Mouse (Mus musculus) heart, embryonic 15.5 days (tissue): Measurements from ENCODE around the gene Cdhr3. TPM values are rescaled to one million over a fixed set of nuclear protein-coding genes. Genes with fewer than 3 reads are reported as not detected.

Source experiments
- ATAC-seq: fragments of 200-750 bp; cut with Nextera tagmentation; replicated peaks from 2 replicates; pipeline ENCODE4 v1.8.0; 2017; ENCODE audit warnings: low read depth, moderate TSS enrichment; ENCODE audit not compliant: insufficient number of reproducible peaks, insufficient read depth, low FRiP score
- H3K27ac ChIP-seq: fragments of 300-500 bp; sonication (generic); 2 replicates; pipeline ENCODE4 v1.5.1; 2015; ENCODE audit warnings: mild to moderate bottlenecking, inconsistent platforms
- H3K27me3 ChIP-seq: fragments of 300-500 bp; sonication (generic); 2 replicates; pipeline ENCODE4 v1.6.1; 2015; ENCODE audit warnings: inconsistent platforms
- H3K36me3 ChIP-seq: fragments of 300-500 bp; sonication (generic); 2 replicates; pipeline ENCODE4 v1.6.1; 2015; ENCODE audit warnings: mild to moderate bottlenecking, inconsistent platforms
- H3K4me1 ChIP-seq: fragments of 300-500 bp; sonication (generic); replicated peaks from 2 replicates; pipeline ENCODE4 v1.6.1; 2015; ENCODE audit warnings: inconsistent platforms
- H3K4me2 ChIP-seq: fragments of 300-500 bp; sonication (generic); 2 replicates; pipeline ENCODE4 v1.6.1; 2015; ENCODE audit warnings: inconsistent platforms, mild to moderate bottlenecking, moderate library complexity
- H3K4me3 ChIP-seq: fragments of 300-500 bp; sonication (generic); 2 replicates; pipeline ENCODE4 v1.5.1; 2015; ENCODE audit warnings: mild to moderate bottlenecking, inconsistent platforms
- H3K9ac ChIP-seq: fragments of 300-500 bp; sonication (generic); 2 replicates; pipeline ENCODE4 v1.6.1; 2015; ENCODE audit warnings: mild to moderate bottlenecking, inconsistent platforms
- H3K9me3 ChIP-seq: fragments of 300-500 bp; sonication (generic); replicated peaks from 2 replicates; pipeline ENCODE4 v1.6.1; 2016; ENCODE audit warnings: inconsistent platforms
- WGBS: fragments of 180-500 bp; shearing (Covaris S2); methylation state at CpG from one replicate; pipeline ENCODE4 v1.1.7; 2015; ENCODE audit warnings: mixed read lengths; 5-methylcytosine and 5-hydroxymethylcytosine counted together
- polyA plus RNA-seq: library from polyadenylated mRNA; unstranded; fragments of >200 nt; fragmentation: Nextera tagmentation; extraction: Ambion mirVana; gene quantifications from 2 replicates; pipeline ENCODE4 v1.2.1, GENCODE M21; 2015

The Cdhr3 gene
- polyA plus RNA-seq, 1 experiment from 2014 or later, result 0.37 TPM

GRCm38 (mm10) chr12:33110894-33111471 lies 18.3 kb upstream of the Cdhr3 start:
- 20% methylated on average over 14 of the region's 14 CpGs for WGBS
- Histone ChIP-seq H3K4me2 (peak overlapping the region; percentile 14), H3K27me3 (no peaks in the 10 kb centered on the region), H3K9me3 (no peaks in the 10 kb centered on the region), H3K4me1 (peaks cover 13% of the 10 kb centered on the region), H3K4me3 (no peak overlapping the region), H3K9ac (no peak overlapping the region), H3K27ac (peak overlapping the region; percentile 71), H3K36me3 (no peaks in the 10 kb centered on the region)
- no peak for ATAC-seq

DNA sequence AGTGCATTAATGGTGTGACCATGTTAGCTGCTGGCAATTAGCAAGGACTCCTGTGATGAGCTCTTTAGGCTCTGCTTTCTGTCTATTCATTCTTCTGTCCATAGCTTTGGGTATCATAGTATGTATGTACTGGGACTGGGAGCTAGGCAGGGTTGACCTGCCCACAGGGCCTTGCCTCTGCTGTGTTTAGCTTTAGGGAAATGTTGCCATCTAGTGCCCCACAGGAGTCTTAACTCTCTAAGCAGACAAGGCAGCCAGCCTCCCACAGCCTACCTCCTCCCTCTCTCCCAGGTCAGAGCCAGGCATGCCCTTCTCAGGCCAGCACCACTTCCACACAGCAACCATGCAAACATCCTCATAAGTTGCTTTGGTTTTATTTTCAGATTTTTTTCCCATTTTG lies 16.9 kb upstream of the Cdhr3 start:
- no peak overlapping the region for H3K4me2 ChIP-seq
- no peak overlapping the region for H3K27ac ChIP-seq
- H3K36me3 ChIP-seq, result no peaks in the 10 kb centered on the region
- no peak overlapping the region for H3K4me3 ChIP-seq
- H3K9me3 ChIP-seq, result no peaks in the 10 kb centered on the region
- peak; percentile 53; the same call in 1 of the 2 replicates for ATAC-seq
- H3K4me1 ChIP-seq, result peaks cover 15% of the 10 kb centered on the region
- H3K27me3 ChIP-seq, result no peaks in the 10 kb centered on the region
- no peak overlapping the region for H3K9ac ChIP-seq

DNA sequence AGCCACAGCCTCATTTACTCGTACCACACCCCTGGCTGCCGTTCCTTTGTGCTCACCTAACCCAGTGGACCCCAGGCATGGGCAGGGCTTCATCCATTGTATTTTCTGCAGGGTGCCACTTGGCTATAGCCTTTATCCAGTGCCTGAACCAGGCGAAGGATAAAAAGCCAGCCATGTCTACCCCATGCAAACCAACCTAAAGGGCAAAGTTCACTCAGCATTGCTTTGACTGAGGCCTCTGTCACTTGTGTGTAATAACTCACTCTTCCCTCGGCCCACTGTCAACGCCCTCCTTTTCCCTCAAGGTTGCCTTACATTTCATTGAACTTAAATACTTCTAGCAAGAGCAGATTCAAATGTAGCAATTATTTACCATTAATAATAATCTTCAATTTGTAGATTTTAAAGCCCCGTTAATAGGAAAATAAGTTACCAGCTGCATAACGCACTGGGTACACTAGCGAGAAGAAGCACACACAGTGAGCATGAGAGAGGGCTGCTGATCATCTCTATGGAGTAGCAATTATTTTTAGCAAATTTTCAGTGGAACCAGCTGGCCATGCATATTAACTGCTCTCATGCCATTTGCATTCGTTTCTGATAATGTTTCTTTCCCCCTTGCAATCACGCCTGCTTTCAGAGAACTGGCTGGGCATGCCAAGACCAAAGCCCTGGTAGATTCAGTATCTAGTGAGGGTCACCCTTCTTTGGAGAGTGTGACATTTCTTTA lies 13.9 kb upstream of the Cdhr3 start:
- WGBS, result 83% methylated on average over 10 of the region's 10 CpGs
- Histone ChIP-seq H3K27me3 (no peaks in the 10 kb centered on the region), H3K9ac (no peak overlapping the region), H3K27ac (no peak overlapping the region), H3K4me1 (peaks cover 13% of the 10 kb centered on the region), H3K36me3 (no peaks in the 10 kb centered on the region), H3K4me3 (no peak overlapping the region), H3K9me3 (no peaks in the 10 kb centered on the region), H3K4me2 (no peak overlapping the region)
- no peak for ATAC-seq

DNA sequence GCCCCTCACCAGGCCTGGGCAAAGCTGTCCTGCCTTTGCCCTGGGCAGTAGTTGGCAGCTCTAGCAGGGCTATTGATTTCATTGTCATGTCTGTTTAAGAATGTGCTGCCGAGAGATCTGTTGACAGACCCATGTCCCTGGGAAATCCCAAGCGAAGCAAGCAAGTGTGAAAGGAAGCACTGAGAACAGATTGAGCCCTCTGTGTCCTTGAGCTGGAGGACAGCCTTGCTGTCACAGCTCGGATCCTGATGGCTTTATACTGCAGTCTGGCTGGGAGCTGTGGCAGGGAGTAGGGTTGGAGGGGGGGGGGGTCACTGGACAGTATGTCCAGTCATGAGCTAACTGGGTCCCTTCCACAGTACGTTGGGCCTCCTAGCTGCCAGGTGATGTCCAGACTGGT lies 13.0 kb upstream of the Cdhr3 start:
- no peaks in the 10 kb centered on the region for H3K27me3 ChIP-seq
- H3K4me3 ChIP-seq, result no peak overlapping the region
- H3K4me2 ChIP-seq, result no peak overlapping the region
- WGBS, result 45% methylated on average over 4 of the region's 4 CpGs
- peaks cover 6% of the 10 kb centered on the region for H3K4me1 ChIP-seq
- no peaks in the 10 kb centered on the region for H3K9me3 ChIP-seq
- H3K27ac ChIP-seq, result no peak overlapping the region
- no peaks in the 10 kb centered on the region for H3K36me3 ChIP-seq
- no peak overlapping the region for H3K9ac ChIP-seq
- ATAC-seq, result no peak

GRCm38 (mm10) chr12:33102342-33103115 lies 9.9 kb upstream of the Cdhr3 start:
- 0 out of 2 replicates have a peak, but pooled peaks cover 2% of the 10 kb centered on the region for H3K4me1 ChIP-seq
- H3K27ac ChIP-seq, result no peak overlapping the region
- H3K36me3 ChIP-seq, result no peaks in the 10 kb centered on the region
- H3K4me2 ChIP-seq, result no peak overlapping the region
- no peak overlapping the region for H3K9ac ChIP-seq
- WGBS, result 58% methylated on average over 15 of the region's 15 CpGs
- ATAC-seq, result no peak
- H3K9me3 ChIP-seq, result no peaks in the 10 kb centered on the region
- H3K27me3 ChIP-seq, result no peaks in the 10 kb centered on the region
- no peak overlapping the region for H3K4me3 ChIP-seq

DNA sequence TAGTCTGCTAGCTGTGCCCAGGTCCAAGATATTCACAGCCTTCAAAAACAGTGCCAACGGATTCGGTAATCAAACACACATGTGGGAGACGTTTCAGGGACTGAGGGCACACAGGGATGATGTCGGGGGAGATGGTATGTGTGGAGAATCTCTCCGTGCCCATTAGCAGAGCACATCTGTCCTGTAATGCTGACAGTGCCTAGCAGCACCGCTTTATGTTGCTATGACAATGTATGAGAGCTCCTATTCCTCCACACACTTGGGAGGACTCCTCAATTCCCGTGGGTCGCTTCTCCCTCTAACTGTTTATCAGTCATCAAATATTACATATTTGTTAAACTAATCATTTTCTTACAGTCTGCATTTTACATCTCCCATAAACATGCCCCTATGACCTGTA lies 9.0 kb upstream of the Cdhr3 start:
- Histone ChIP-seq H3K4me1 (0 out of 2 replicates have a peak, but pooled peaks cover 2% of the 10 kb centered on the region), H3K4me2 (no peak overlapping the region), H3K9ac (no peak overlapping the region), H3K36me3 (no peaks in the 10 kb centered on the region), H3K27me3 (no peaks in the 10 kb centered on the region), H3K4me3 (no peak overlapping the region), H3K9me3 (no peaks in the 10 kb centered on the region), H3K27ac (no peak overlapping the region)
- WGBS, result 77% methylated on average over 8 of the region's 8 CpGs
- no peak for ATAC-seq

DNA sequence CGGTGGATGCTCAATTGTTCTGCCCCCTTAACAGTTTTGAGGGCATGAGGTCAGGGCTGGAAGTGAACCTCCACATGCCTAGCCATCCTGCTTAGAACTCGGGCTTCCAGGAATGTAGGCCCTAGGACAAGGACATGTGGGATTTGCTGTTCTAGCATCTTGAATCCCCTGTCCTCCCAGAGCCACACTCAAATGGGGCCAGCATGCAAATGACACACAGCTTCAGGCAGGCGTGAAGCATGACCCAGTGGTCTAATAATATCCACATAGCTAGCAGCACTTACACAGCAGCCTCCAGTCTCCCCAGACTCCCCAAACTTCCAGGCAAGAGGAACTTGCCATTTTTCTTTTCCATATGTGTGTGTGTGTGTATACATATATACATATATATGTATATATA lies 3.3 kb upstream of the Cdhr3 start:
- Histone ChIP-seq H3K27ac (no peak overlapping the region), H3K27me3 (no peaks in the 10 kb centered on the region), H3K9ac (no peak overlapping the region), H3K36me3 (no peaks in the 10 kb centered on the region), H3K4me2 (no peak overlapping the region), H3K4me1 (0 out of 2 replicates have a peak, but pooled peaks cover 3% of the 10 kb centered on the region), H3K4me3 (no peak overlapping the region), H3K9me3 (no peaks in the 10 kb centered on the region)
- WGBS, result 49% methylated on average over 3 of the region's 3 CpGs
- ATAC-seq, result no peak

DNA sequence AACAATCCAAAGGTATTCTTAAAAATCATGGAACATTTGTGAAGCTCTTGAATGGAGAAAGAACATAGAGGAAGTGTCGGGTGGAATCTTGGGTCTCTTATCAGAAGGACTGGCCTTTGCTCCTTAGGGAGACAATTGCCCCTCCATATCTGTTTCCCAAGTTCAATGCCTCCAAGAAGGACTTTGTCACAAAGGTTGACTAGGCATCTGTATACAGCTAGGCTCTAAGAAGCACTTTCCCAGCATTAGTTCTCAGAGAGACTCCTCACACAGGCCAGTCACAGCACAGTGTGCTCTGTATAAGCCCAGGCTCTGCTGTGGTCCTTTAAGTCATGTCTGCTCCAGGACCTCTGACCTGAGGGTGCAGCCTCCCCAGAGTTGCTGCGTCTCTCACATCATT lies 479 bp downstream of the Cdhr3 start:
- Histone ChIP-seq H3K4me3 (no peak overlapping the region), H3K4me2 (no peak overlapping the region), H3K9me3 (no peaks in the 10 kb centered on the region), H3K27ac (no peak overlapping the region), H3K9ac (no peak overlapping the region), H3K36me3 (no peaks in the 10 kb centered on the region), H3K4me1 (0 out of 2 replicates have a peak, but pooled peaks cover 3% of the 10 kb centered on the region), H3K27me3 (no peaks in the 10 kb centered on the region)
- no peak for ATAC-seq
- WGBS, result 62% methylated on average over 2 of the region's 2 CpGs

GRCm38 (mm10) chr12:33086151-33086550 lies 6.5 kb downstream of the Cdhr3 start:
- Histone ChIP-seq H3K27ac (no peak overlapping the region), H3K27me3 (0 out of 2 replicates have a peak, but pooled peaks cover 3% of the 10 kb centered on the region), H3K9me3 (no peaks in the 10 kb centered on the region), H3K4me2 (no peak overlapping the region), H3K4me1 (peaks cover 10% of the 10 kb centered on the region), H3K4me3 (no peak overlapping the region), H3K36me3 (no peaks in the 10 kb centered on the region), H3K9ac (no peak overlapping the region)
- no peak for ATAC-seq
- 65% methylated on average over 5 of the region's 5 CpGs for WGBS

DNA sequence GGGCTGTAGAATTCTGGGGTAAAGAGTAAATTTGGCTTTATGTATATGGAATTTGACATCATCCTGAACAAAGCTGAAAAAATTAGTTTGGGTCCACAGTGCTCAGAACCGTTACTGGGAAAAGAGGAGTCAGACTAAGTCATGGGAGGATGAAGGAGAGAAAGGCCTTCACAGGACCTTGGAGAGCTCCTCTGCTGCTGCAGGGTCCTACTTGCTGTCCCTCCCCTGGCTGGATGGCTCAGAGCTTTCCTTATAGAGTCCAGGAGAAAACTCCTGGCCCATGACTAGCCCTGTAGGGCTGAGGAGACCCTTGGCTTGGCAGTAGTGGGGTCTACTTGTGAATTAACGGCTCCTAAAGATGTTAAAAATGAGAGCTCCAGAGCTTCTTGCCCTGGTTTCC lies 8.0 kb downstream of the Cdhr3 start:
- Histone ChIP-seq H3K4me2 (no peak overlapping the region), H3K27ac (no peak overlapping the region), H3K9ac (no peak overlapping the region), H3K9me3 (no peaks in the 10 kb centered on the region), H3K4me1 (peaks cover 10% of the 10 kb centered on the region), H3K27me3 (peaks cover 13% of the 10 kb centered on the region), H3K4me3 (no peak overlapping the region), H3K36me3 (no peaks in the 10 kb centered on the region)
- 29% methylated on average over 2 of the region's 2 CpGs for WGBS
- no peak for ATAC-seq

- no peak for ATAC-seq
- Histone ChIP-seq H3K36me3 (no peaks in the 10 kb centered on the region), H3K27ac (no peak overlapping the region), H3K9ac (no peak overlapping the region), H3K27me3 (peaks cover 17% of the 10 kb centered on the region), H3K4me1 (peaks cover 10% of the 10 kb centered on the region), H3K9me3 (no peaks in the 10 kb centered on the region), H3K4me3 (no peak overlapping the region), H3K4me2 (no peak overlapping the region)
- 14% methylated on average over 5 of the region's 5 CpGs for WGBS
Observed at GRCm38 (mm10) chr12:33083362-33083761, 9.3 kb downstream of the Cdhr3 start.
